Mouse (Mus musculus) cortical plate, adult 2 months (tissue): ENCODE measurements around the gene Fmnl1.

Experiments
- CTCF ChIP-seq: fragments of 200-500 bp; IDR thresholded peaks from 2 replicates; pipeline ENCODE4 v1.5.1; 2011; ENCODE audit warnings: mild to moderate bottlenecking, control low read depth, low read length; ENCODE audit not compliant: insufficient read depth; ENCODE audit errors: extremely low read depth
- POLR2A ChIP-seq: fragments of 200-500 bp; IDR thresholded peaks from 2 replicates; pipeline ENCODE4 v1.6.1; 2011; ENCODE audit warnings: mild to moderate bottlenecking, low read length, control low read depth; ENCODE audit not compliant: insufficient read depth; ENCODE audit errors: extremely low read depth

GRCm38 (mm10) chr11:103177815-103178485, 7.0 kb downstream of the Fmnl1 start:
- TF ChIP-seq POLR2A (no peak), CTCF (no peak)
